Mouse (Mus musculus): ENCODE data around the gene Ranbp9.
A peak's percentile ranks its signal among the peaks of the same experiment; 100 is the strongest.

Gene Ranbp9

DNA sequence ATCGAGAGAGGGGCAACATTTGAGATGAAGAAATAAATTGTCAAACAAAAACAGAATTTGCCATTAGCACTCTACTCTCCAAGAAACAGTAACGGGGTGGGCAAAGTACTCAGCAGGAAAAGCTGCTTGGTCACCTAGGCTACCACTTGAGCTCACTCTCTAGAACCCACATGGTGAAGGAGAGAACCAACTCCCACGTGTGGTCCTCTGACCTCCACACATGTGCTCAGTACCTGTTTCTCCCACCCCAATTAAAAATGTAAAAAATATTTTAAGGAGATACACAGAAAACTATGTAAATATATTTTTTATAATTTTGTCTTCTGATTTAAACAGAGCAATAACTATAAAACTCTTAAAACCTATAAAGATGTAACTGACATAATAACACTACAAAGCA is 33.4 kb downstream of the Ranbp9 start:
- DNase-seq = no peak

DNA sequence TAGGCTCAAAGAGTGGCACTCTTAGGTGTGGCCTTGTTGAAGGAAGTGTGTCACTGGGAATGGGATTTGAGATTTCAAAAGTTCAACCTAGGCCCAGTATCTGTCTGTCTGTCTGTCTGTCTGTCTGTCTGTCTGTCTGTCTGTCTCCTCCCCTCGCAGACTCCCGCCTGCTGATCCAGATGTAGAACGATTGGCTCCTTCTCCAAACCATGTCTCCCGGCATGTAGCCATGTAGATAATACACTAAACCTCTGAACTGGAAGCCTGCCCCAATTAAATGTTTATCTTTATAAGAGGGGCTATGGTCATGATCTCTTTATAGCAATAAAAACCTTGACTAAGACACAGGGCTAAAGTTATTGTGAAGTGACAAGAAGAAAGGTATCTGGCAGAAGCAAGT is 35.3 kb downstream of the Ranbp9 start:
- no peak for DNase-seq

DNA sequence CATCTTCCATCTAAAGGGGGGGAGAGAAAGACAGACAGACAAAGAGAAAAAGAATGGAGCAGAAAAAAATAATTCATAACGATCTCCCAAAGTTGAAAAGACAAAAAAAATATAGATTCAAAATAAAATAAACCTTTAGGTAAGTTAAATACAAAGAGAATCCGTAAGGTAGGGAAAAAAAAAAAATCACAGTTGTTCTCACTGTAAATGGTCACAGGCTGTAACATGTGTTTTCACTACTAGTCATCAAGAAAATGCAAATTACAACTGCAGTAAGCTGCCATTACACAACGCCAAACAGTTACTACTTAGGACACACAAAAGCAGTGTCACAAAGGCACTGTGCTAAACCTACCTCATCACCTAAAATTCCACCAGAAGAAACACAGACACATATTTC is 36.4 kb downstream of the Ranbp9 start:
- DNase-seq = no peak

GRCm38 (mm10) chr13:43443706-43444105 is 37.4 kb downstream of the Ranbp9 start:
- DNase-seq = no peak

GRCm38 (mm10) chr13:43442551-43442950 is 38.5 kb downstream of the Ranbp9 start:
- no peak for DNase-seq

- no peak for DNase-seq
Measured at GRCm38 (mm10) chr13:43440376-43440775, 40.7 kb downstream of the Ranbp9 start.

GRCm38 (mm10) chr13:43433395-43433794 is 47.7 kb downstream of the Ranbp9 start:
- DNase-seq = no peak

DNA sequence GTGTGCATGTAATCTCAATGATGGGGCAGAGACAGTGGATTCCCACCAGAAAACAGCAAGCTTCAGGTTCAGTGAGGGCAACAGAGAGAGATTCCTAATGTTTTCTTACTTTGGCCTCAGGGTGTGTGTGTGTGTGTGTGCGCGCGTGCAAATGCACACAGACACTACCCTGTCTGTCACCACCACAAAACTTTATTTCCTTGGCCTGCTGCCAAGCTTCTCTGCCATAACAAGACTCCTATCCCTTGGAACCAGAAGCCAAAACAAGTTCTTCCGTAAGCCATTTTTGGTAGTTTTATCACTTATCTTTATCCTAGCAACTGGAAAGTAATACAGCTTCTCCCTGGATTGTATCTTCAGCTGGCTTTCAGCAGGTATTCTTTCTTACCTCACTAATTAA is 52.6 kb downstream of the Ranbp9 start:
- DNase-seq = no peak

DNA sequence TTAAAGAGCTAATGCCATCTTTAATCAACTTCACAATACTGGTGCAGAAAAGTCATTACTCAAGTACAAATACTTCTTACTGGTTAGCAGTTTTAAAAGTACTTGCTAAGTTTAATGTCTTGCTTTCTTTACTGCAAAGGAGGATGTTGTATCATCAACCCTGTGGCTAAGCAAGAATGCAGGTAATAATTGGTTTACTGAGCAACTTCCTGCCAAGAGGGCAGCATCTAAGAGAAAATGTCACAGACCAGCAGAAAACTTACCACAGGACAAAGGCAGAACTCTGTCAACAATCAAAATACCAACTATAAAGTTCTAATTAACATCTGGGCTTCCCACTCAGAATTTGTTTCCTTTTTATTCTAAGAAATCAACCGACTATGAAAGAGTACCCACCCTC is 65.8 kb downstream of the Ranbp9 start:
- no peak for DNase-seq

- no peak for DNase-seq
Measured at GRCm38 (mm10) chr13:43413611-43414010, 67.5 kb downstream of the Ranbp9 start.

DNA sequence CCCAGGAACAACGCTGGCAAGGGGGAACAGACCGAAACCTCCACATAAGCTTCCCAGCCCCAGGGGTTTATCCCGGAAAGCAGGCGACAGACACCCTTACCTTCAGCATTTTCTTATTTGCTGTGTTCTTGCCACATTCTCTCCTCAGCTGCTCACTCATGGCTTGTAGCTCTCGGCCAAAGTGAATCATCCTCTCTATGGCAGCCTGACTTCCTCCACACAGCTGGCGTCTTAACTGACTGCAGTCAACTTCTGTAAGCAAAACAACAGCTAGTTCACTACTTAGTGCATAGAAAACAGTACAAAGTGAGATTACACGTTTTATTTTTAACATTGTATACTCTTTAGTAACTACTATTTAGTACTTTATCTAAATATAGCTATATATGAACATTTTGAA is 68.8 kb downstream of the Ranbp9 start:
- no peak for DNase-seq

DNA sequence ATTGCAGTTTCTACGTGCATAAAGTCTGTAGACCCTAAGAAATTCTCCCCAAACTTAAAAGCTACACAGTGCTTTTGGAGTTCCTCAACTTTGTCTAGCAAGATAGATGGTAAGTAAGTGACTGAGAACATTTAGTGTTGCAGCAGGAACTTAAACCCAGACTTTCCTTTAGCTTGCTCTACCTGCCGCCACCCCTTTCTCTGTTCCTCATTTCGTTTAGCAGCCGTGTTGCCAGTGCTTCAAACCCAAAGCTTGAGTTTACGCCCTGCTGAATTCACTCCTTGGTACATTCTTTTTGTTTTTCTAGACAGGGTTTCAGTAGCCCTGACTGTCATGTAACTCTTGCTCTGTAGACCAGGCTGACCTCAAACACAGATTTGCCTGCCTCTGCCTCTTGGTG is 81.5 kb downstream of the Ranbp9 start:
- no peak for DNase-seq

- DNase-seq = peak; percentile 95 to 96
Measured at GRCm38 (mm10) chr13:43398297-43399080, 82.6 kb downstream of the Ranbp9 start, which contains the start of gene Nol7. TSS of gene Nol7 (plus strand) at chr13:43398390.

GRCm38 (mm10) chr13:43397700-43398296 is 83.3 kb downstream of the Ranbp9 start:
- DNase-seq = no peak

DNA sequence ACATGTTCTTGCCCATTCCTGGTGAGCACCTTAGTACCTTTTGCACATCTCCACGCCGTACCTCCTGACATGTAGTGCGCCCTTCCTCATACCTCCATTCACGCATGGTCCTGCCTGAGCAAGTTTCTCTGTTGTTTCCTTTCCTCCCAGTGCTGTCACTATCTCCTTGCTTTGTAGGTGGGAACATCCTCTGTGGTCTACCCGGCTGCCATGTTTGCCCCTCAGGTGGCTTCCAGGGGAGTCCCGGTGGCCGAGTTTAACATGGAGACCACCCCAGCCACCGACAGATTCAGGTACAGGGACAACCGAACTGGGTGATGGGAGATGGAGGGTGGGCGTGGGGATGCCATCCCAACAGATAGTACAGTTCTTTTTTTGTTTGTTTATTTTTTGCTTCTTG is 95.8 kb downstream of the Ranbp9 start:
- no peak for DNase-seq

GRCm38 (mm10) chr13:43379989-43380388 is 101.1 kb downstream of the Ranbp9 start:
- no peak for DNase-seq

DNA sequence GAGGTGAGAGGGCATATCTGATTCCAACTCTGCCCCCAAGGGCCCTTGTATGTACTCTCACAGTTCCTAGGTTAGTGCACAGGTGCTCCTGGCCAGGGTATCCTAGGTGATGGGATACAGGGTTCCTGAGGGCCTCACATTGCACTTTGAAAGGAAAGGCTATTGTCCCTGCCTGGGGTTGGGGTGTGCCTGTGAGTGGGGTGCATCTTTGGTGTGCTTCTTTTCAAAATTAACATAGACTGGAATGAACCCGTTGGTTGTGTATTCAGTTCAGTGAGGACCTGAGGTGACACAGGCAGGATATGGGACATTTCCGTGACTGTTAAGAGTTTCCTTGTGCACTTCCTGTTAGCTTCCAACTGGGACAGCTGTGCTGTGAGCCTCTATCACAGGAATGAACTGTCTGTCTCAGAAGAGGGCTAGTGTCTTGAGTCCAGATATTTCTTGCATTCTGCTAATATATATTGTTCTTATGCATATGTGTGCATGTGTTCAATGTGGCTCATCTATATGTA is 106.1 kb downstream of the Ranbp9 start:
- no peak for DNase-seq

DNA sequence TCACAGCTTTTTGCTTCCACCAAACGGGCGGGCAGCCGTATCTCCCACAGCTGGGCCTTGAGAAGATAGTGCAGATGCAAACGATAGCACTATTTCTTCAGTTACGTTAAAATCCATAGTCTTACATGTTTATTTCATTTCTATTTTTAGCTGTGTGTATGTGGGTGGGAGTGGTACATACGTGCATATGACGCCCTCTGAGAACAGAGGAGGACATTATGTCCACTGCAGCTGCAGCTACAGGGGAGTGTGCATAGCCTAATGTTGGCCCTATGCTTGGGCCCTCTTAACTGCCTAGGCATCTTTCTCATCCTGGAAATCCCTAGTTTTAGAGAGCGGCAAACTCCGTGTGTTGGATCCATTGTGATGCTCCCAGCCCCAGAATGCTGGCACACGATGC is 106.9 kb downstream of the Ranbp9 start:
- DNase-seq = no peak

GRCm38 (mm10) chr13:43372892-43373291 is 108.2 kb downstream of the Ranbp9 start:
- DNase-seq = no peak

DNA sequence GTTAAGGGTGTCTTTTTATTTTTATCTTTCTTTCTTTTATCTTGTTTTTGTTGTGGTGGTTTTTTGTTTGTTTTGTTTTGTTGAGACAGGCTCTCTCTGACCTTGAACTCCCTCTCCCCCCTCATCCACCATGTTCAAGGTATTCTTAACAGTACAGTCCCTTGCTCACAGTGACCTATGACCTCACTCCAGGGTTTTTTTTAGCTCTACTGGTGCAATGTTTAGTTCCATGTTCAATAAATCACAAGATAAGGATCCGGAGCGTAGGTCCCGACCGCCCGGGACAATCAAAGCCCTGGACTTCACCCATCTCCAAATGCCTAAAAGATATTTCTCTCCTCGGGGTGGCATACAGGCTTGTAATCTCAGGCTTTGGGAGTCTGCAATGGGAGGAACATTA is 111.0 kb downstream of the Ranbp9 start:
- no peak for DNase-seq

- no peak for DNase-seq
Measured at GRCm38 (mm10) chr13:43365825-43366184, 115.3 kb downstream of the Ranbp9 start.

DNA sequence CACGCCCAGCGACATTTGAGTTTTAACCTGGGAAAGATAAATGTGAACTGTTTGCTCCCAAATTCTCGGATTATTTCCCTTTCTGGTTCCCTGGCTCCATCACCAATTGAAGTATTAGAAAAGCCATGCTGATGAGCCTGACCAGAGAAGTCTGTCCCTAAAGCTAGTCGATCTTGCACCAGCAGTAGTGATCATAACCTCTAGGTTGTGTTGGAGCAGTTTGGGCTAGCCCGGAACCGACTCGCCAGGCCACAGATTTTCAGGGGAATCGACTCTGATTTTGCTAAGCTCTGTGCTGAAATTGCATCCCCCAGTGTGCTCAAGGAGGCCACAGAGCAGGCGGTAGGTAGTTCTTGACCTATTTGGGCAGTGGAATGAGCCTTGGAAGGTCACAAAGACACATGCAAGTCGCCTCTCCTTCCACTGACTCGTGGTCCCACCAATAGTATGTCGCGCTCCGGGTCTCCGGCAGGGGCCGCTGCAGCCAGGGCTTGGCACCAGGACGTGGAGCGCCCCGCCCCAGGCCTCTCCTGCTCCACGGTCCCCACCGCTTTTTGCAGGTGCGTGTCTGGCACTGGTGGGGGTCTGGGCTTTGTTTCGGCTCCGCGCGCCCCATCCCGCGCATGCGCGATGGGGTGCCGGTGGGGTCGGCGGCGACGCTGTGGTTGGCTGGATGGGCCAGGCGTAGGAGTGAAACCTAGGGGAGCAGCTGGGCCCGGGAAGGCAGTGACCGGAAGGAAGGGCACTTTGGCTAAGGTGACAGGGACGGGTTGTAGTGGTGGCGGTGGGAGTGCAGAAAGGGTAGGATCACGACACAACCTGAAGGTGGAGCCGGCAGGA is 115.9 kb downstream of the Ranbp9 start, which contains the start of gene Sirt5:
Gene Sirt5 (plus strand): TSS at position 512 of the 840 bp plus-strand sequence.
- peak; percentile 92 to 93 for DNase-seq

DNA sequence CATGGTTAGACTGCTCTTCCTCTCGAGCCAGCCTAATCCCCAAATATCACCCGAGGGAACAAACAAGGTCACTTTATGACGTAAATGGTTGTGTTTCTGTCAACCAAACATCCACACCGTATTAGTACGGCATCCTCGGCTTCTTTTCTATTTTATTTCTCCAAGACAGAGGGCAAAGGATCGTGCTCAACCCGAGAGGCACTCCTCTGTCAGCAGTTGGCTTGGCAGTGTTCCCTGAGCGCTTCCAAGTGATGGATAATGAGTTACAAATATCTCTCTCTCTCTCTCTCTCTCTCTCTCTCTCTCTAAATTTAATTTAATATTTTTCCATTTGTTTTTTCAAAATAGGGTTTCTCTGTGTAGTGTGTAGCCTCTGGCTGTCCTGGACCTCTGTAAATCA is 118.7 kb downstream of the Ranbp9 start:
- peak in 1 of 2 experiments; percentile 21 for DNase-seq

Data from lung, postnatal 4 days (tissue).